Mouse (Mus musculus) MEL (cell line): ENCODE results near the gene Pakap. TPM values are rescaled to one million over a fixed set of nuclear protein-coding genes. Genes with fewer than 3 reads are reported as not detected.

Experiments
- DNase-seq: peaks from one replicate; pipeline ENCODE4 v3.0.0; 2011; ENCODE audit warnings: low read depth, low spot score
- H3K27ac ChIP-seq: 2 replicates; pipeline ENCODE4 v1.5.1; 2012; ENCODE audit warnings: low read depth, mild to moderate bottlenecking, control low read depth, low read length, moderate library complexity; ENCODE audit not compliant: control insufficient read depth
- H3K27me3 ChIP-seq, 2 experiments: fragments of 150-350 bp in 1 of 2; sonication (generic) in 1 of 2; 2 replicates each; pipeline ENCODE4 v1.6.1; 2012; ENCODE audit warnings: low read length in 2 of 2, mild to moderate bottlenecking in 2 of 2, improper control_type of control experiment in 1 of 2, moderate library complexity in 1 of 2; ENCODE audit not compliant: insufficient read depth in 2 of 2, control insufficient read depth in 1 of 2
- H3K36me3 ChIP-seq, 2 experiments: 2 replicates each; pipeline ENCODE4 v1.6.1; 2012 to 2014; ENCODE audit warnings: low read length in 2 of 2, improper control_type of control experiment in 1 of 2, inconsistent platforms in 1 of 2, mild to moderate bottlenecking in 1 of 2; ENCODE audit not compliant: insufficient read depth in 2 of 2, control insufficient read depth in 1 of 2
- H3K4me1 ChIP-seq, 2 experiments: fragments of 150-350 bp in 1 of 2; sonication (generic) in 1 of 2; 2 replicates each; pipeline ENCODE4 v1.6.1; 2012; ENCODE audit warnings: low read length in 2 of 2, improper control_type of control experiment in 1 of 2, mild to moderate bottlenecking in 1 of 2; ENCODE audit not compliant: insufficient read depth in 2 of 2, control insufficient read depth in 1 of 2
- H3K4me3 ChIP-seq, 2 experiments: fragments of 150-350 bp in 1 of 2; sonication (generic) in 1 of 2; 2 replicates each; pipeline ENCODE4 v1.5.1; 2012; ENCODE audit warnings: low read depth in 2 of 2, low read length in 2 of 2, mild to moderate bottlenecking in 2 of 2, moderate library complexity in 2 of 2, control low read depth in 1 of 2, improper control_type of control experiment in 1 of 2; ENCODE audit not compliant: control insufficient read depth in 1 of 2, insufficient read depth in 1 of 2
- H3K79me2 ChIP-seq: 2 replicates; pipeline ENCODE4 v1.6.1; 2012; ENCODE audit warnings: mild to moderate bottlenecking, low read length, moderate library complexity; ENCODE audit not compliant: control insufficient read depth, poor library complexity, insufficient read depth
- H3K9ac ChIP-seq: 2 replicates; pipeline ENCODE4 v1.6.1; 2012; ENCODE audit warnings: low read depth, mild to moderate bottlenecking, control low read depth, low read length, moderate library complexity; ENCODE audit not compliant: control insufficient read depth, poor library complexity, severe bottlenecking
- H3K9me3 ChIP-seq: fragments of 150-350 bp; sonication (generic); replicated peaks from 2 replicates; pipeline ENCODE4 v1.6.1; 2012; ENCODE audit warnings: mild to moderate bottlenecking, low read length, improper control_type of control experiment, moderate library complexity; ENCODE audit not compliant: insufficient read depth
- BHLHE40 ChIP-seq: IDR thresholded peaks from 2 replicates; pipeline ENCODE4 v1.6.1; 2012; ENCODE audit warnings: low read depth, mild to moderate bottlenecking, inconsistent platforms, low read length, improper control_type of control experiment, borderline replicate concordance
- CHD1 ChIP-seq: IDR thresholded peaks from 2 replicates; pipeline ENCODE4 v1.6.1; 2012; ENCODE audit warnings: low read depth, mild to moderate bottlenecking, inconsistent platforms, low read length, improper control_type of control experiment
- CTCF ChIP-seq, 3 experiments: IDR thresholded peaks in 2 of 3; conservative IDR thresholded peaks in 1 of 3; 2 replicates each; pipeline ENCODE4 v1.5.1; 2011 to 2012; ENCODE audit warnings: low read length in 3 of 3, low read depth in 2 of 3, mild to moderate bottlenecking in 2 of 3, improper control_type of control experiment in 1 of 3, inconsistent platforms in 1 of 3, mixed read lengths in 1 of 3, moderate library complexity in 1 of 3; ENCODE audit not compliant: control insufficient read depth in 1 of 3, insufficient read depth in 1 of 3, poor library complexity in 1 of 3, severe bottlenecking in 1 of 3
- ELF1 ChIP-seq: IDR thresholded peaks from 2 replicates; pipeline ENCODE4 v1.6.1; 2014; ENCODE audit warnings: low read depth, mild to moderate bottlenecking, inconsistent platforms, low read length, improper control_type of control experiment, moderate library complexity
- GABPA ChIP-seq: IDR thresholded peaks from 2 replicates; pipeline ENCODE4 v1.6.1; 2012; ENCODE audit warnings: low read depth, mild to moderate bottlenecking, inconsistent platforms, low read length, improper control_type of control experiment, moderate library complexity
- GATA1 ChIP-seq: IDR thresholded peaks from 2 replicates; pipeline ENCODE4 v1.6.1; 2011; ENCODE audit warnings: low read depth, low read length, improper control_type of control experiment
- KAT2A ChIP-seq: conservative IDR thresholded peaks from 2 replicates; pipeline ENCODE4 v1.6.1; 2012; ENCODE audit warnings: low read depth, low read length, improper control_type of control experiment, inconsistent platforms
- MAFK ChIP-seq: IDR thresholded peaks from 2 replicates; pipeline ENCODE4 v1.6.1; 2011; ENCODE audit warnings: low read depth, mild to moderate bottlenecking, low read length, improper control_type of control experiment, borderline replicate concordance
- MAZ ChIP-seq: IDR thresholded peaks from 2 replicates; pipeline ENCODE4 v1.6.1; 2012; ENCODE audit warnings: low read depth, mild to moderate bottlenecking, inconsistent platforms, low read length, improper control_type of control experiment
- MXI1 ChIP-seq: IDR thresholded peaks from 2 replicates; pipeline ENCODE4 v1.6.1; 2011; ENCODE audit warnings: mild to moderate bottlenecking, low read depth, low read length, improper control_type of control experiment
- MYC ChIP-seq: IDR thresholded peaks from 2 replicates; pipeline ENCODE4 v1.6.1; 2011; ENCODE audit warnings: low read depth, mild to moderate bottlenecking, low read length, improper control_type of control experiment, moderate library complexity
- NELFE ChIP-seq: IDR thresholded peaks from 2 replicates; pipeline ENCODE4 v1.6.1; 2011; ENCODE audit warnings: low read depth, low read length, improper control_type of control experiment
- POLR2AphosphoS5 ChIP-seq: IDR thresholded peaks from 2 replicates; pipeline ENCODE4 v1.6.1; 2012; ENCODE audit warnings: low read depth, borderline replicate concordance, mild to moderate bottlenecking, inconsistent platforms, low read length, moderate library complexity, mixed read lengths
- RAD21 ChIP-seq: IDR thresholded peaks from 2 replicates; pipeline ENCODE4 v1.6.1; 2011; ENCODE audit warnings: mild to moderate bottlenecking, low read depth, low read length, improper control_type of control experiment
- RCOR1 ChIP-seq: IDR thresholded peaks from 2 replicates; pipeline ENCODE4 v1.6.1; 2012; ENCODE audit warnings: low read depth, mild to moderate bottlenecking, inconsistent platforms, low read length, improper control_type of control experiment
- SIN3A ChIP-seq: IDR thresholded peaks from 2 replicates; pipeline ENCODE4 v1.6.1; 2012; ENCODE audit warnings: low read length, improper control_type of control experiment, inconsistent platforms
- TAL1 ChIP-seq: IDR thresholded peaks from 2 replicates; pipeline ENCODE4 v1.6.1; 2012; ENCODE audit warnings: mild to moderate bottlenecking, inconsistent platforms, low read length, moderate library complexity, mixed read lengths
- USF1 ChIP-seq: IDR thresholded peaks from 2 replicates; pipeline ENCODE4 v1.6.1; 2014; ENCODE audit warnings: low read depth, mild to moderate bottlenecking, inconsistent platforms, low read length, improper control_type of control experiment, moderate library complexity
- USF2 ChIP-seq, 2 experiments: IDR thresholded peaks; 2 replicates each; pipeline ENCODE4 v1.6.1; 2011 to 2012; ENCODE audit warnings: improper control_type of control experiment in 2 of 2, low read length in 2 of 2, borderline replicate concordance in 1 of 2, inconsistent platforms in 1 of 2, low read depth in 1 of 2, mild to moderate bottlenecking in 1 of 2; ENCODE audit not compliant: insufficient read depth in 1 of 2
- ZC3H11A ChIP-seq: IDR thresholded peaks from 2 replicates; pipeline ENCODE4 v1.6.1; 2012; ENCODE audit warnings: low read depth, mild to moderate bottlenecking, inconsistent platforms, low read length, improper control_type of control experiment
- polyA plus RNA-seq, 2 experiments: library from polyadenylated mRNA; stranded (reverse) in 1 of 2; unstranded in 1 of 2; fragments of >175 nt in 1 of 2; fragments of >200 nt in 1 of 2; gene quantifications; 2 replicates each; pipeline versions ENCODE4 v1.2.1 to v1.2.4; 2012; ENCODE audit warnings: low replicate concordance in 2 of 2, low read depth in 1 of 2; ENCODE audit not compliant: insufficient read length in 2 of 2, insufficient read depth in 1 of 2, missing spikeins in 1 of 2
- total RNA-seq: library from RNA; depleted of rRNA; stranded (reverse); fragments of 300-350 nt; gene quantifications from 2 replicates; pipeline ENCODE4 v1.2.3, GENCODE M21; 2012

Pakap gene
- total and polyA plus RNA-seq, 3 experiments = not detected

DNA sequence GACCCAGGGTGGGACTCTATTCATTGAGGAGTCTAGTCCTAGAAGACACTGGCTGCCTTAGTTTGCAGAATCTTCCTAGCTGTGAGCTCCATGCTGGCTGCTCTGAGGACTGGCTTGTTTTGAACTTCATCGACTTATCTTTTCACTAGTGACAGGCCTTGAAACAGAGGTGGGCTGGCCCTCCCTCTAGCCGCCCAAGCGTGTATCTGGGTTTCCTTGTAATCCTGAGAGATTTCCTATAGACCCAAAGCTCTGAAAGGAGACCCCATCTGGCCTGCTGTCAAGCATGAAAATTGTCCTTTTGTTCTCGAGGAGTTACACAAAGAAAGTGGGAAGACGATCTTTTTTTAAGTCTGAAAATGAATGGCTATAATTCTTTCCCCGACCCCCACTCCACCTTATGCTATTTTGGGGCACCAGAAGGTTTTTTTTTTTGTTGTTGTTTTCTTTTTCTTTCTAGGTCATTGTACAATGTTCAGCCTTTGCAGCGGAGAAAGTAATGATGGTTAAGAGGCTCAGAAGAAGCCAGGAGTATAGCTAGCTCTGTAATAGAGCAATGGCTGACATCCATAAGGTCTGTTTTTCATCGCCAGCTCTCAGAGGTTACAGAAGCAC, 256.8 kb downstream of the Pakap start:
- Histone ChIP-seq H3K27me3 (no peaks in the 10 kb centered on the region), H3K9ac (no peak overlapping the region), H3K9me3 (no peaks in the 10 kb centered on the region), H3K27ac (no peak overlapping the region), H3K4me3 (no peak overlapping the region), H3K4me1 (no peaks in the 10 kb centered on the region), H3K36me3 (no peaks in the 10 kb centered on the region), H3K79me2 (no peaks in the 10 kb centered on the region)
- DNase-seq = no peak
- TF ChIP-seq USF2 (IDR thresholded peaks at IDR 0.05; ENCODE audit: borderline replicate concordance in 1 of 2, insufficient read depth in 1 of 2, low read depth in 1 of 2, low read length in 2 of 2) = no peak
- TF ChIP-seq GABPA = no peak
- TF ChIP-seq NELFE = no peak
- TF ChIP-seq GATA1 = no peak
- TF ChIP-seq ZC3H11A = no peak

DNA sequence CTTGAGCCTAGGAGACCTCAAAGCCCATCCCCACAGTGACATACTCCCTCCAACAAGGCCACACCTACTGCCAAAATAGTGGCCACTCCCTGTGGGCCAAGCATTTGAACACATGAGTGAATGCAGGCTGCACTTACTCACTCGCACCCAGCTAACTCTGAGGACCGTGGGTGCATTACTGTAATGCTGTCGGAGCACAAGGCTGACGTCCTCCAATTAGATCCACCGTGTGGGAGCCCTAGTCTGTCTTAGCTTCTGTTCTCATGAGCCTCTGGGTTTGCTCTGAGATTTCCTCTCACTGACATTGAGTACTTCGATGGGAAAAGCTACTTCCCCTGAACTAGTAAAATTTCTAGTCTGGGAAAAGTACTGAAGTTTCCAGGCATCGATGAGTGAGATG, 258.3 kb downstream of the Pakap start:
- TF ChIP-seq CHD1 = no peak
- TF ChIP-seq MAFK = no peak
- TF ChIP-seq NELFE = no peak
- TF ChIP-seq KAT2A = no peak
- TF ChIP-seq SIN3A = no peak
- no peak for TF ChIP-seq RAD21
- no peak for TF ChIP-seq POLR2AphosphoS5
- no peak for TF ChIP-seq MYC
- TF ChIP-seq ELF1 = no peak
- TF ChIP-seq USF1 = no peak
- TF ChIP-seq MXI1 = no peak
- no peak for TF ChIP-seq CTCF (IDR thresholded peaks at IDR 0.05 in 2 of 3, conservative IDR thresholded peaks at IDR 0.05 in 1 of 3; ENCODE audit: control insufficient read depth in 1 of 3, insufficient read depth in 1 of 3, low read depth in 2 of 3, low read length in 3 of 3, poor library complexity in 1 of 3, severe bottlenecking in 1 of 3)
- TF ChIP-seq BHLHE40 = no peak
- TF ChIP-seq RCOR1 = no peak
- TF ChIP-seq TAL1 = no peak
- no peak for TF ChIP-seq MAZ
- no peaks in the 10 kb centered on the region for H3K27me3 ChIP-seq
- no peak overlapping the region for H3K27ac ChIP-seq
- H3K9ac ChIP-seq = no peak overlapping the region
- no peak overlapping the region for H3K4me3 ChIP-seq
- DNase-seq = no peak
- H3K4me1 ChIP-seq = no peaks in the 10 kb centered on the region
- H3K79me2 ChIP-seq = no peaks in the 10 kb centered on the region
- H3K9me3 ChIP-seq = no peaks in the 10 kb centered on the region
- H3K36me3 ChIP-seq = no peaks in the 10 kb centered on the region
